Mouse (Mus musculus) hindbrain, postnatal 0 days (tissue): Measurements from ENCODE around the gene Alx3. TPM values are rescaled to one million over a fixed set of nuclear protein-coding genes. Genes with fewer than 3 reads are reported as not detected.
A peak's percentile ranks its signal among the peaks of the same experiment; 100 is the strongest.

Experiments
- ATAC-seq: fragments of 200-750 bp; cut with Nextera tagmentation; 2 replicates; pipeline ENCODE4 v1.8.0; 2017; ENCODE audit warnings: mild to moderate bottlenecking, moderate TSS enrichment, moderate library complexity
- DNase-seq: peaks from one replicate; pipeline ENCODE4 v3.0.0-alpha.2; 2015; ENCODE audit warnings: low spot score
- H3K27ac ChIP-seq: fragments of 300-500 bp; sonication (generic); 2 replicates; pipeline ENCODE4 v1.5.1; 2014; ENCODE audit warnings: mild to moderate bottlenecking
- H3K27me3 ChIP-seq: fragments of 300-500 bp; sonication (generic); 2 replicates; pipeline ENCODE4 v1.6.1; 2014; ENCODE audit warnings: low read length, mixed read lengths; ENCODE audit not compliant: insufficient read depth
- H3K36me3 ChIP-seq: fragments of 300-500 bp; sonication (generic); 2 replicates; pipeline ENCODE4 v1.6.1; 2014; ENCODE audit warnings: low read length, mixed read lengths; ENCODE audit not compliant: insufficient read depth
- H3K4me1 ChIP-seq: fragments of 300-500 bp; sonication (generic); 2 replicates; pipeline ENCODE4 v1.6.1; 2014; ENCODE audit warnings: antibody characterized with exemption, low read length, mixed read lengths; ENCODE audit not compliant: insufficient read depth
- H3K4me2 ChIP-seq: fragments of 300-500 bp; sonication (generic); 2 replicates; pipeline ENCODE4 v1.6.1; 2014; ENCODE audit warnings: low read depth, mild to moderate bottlenecking, low read length, moderate library complexity, mixed read lengths
- H3K4me3 ChIP-seq: fragments of 300-500 bp; sonication (generic); 2 replicates; pipeline ENCODE4 v1.5.1; 2014; ENCODE audit warnings: low read length
- H3K9ac ChIP-seq: fragments of 300-500 bp; sonication (generic); replicated peaks from 2 replicates; pipeline ENCODE4 v1.6.1; 2014; ENCODE audit warnings: mild to moderate bottlenecking, low read length, moderate library complexity, mixed read lengths
- H3K9me3 ChIP-seq: fragments of 300-500 bp; sonication (generic); 2 replicates; pipeline ENCODE4 v1.6.1; 2016; ENCODE audit warnings: low read length, mixed read lengths
- CTCF ChIP-seq: IDR thresholded peaks from 2 replicates; pipeline ENCODE4 v1.5.1; 2016; ENCODE audit warnings: antibody characterized with exemption, control low read depth, low read depth
- WGBS: fragments of 180-500 bp; shearing (Covaris S2); extraction: QIAGEN DNeasy Blood & Tissue Kit; methylation state at CpG from one replicate; pipeline ENCODE4 v1.1.7; 2014; 5-methylcytosine and 5-hydroxymethylcytosine counted together
- polyA plus RNA-seq: library from polyadenylated mRNA; unstranded; fragments of >200 nt; fragmentation: Nextera tagmentation; extraction: Ambion mirVana; gene quantifications from 2 replicates; pipeline ENCODE4 v1.2.1, GENCODE M21; 2015
- total RNA-seq: library from RNA; depleted of rRNA; stranded (reverse); fragments of >200 nt; gene quantifications from 2 replicates; pipeline ENCODE4 v1.2.3, GENCODE M21; 2014; rRNA removed

Gene Alx3
- 0.16 TPM in 1 of 2 replicates, not detected in the other for total RNA-seq
- polyA plus RNA-seq: 0.45 TPM in 2 replicates

- H3K27me3 ChIP-seq: peaks cover 62% of the 10 kb centered on the region
- TF ChIP-seq CTCF: no peak
- WGBS: 2% methylated on average over 35 of the region's 46 CpGs
- ATAC-seq: peak; percentile 46; the same call in 1 of the 2 replicates
- no peak for DNase-seq
- peak within 1 kb of the TSS; percentile 49 for H3K4me2 ChIP-seq
- H3K36me3 ChIP-seq: no peaks in the 10 kb centered on the region
- no peak within 1 kb of the TSS for H3K9ac ChIP-seq
- no peaks in the 10 kb centered on the region for H3K4me1 ChIP-seq
- H3K4me3 ChIP-seq: peak within 1 kb of the TSS; percentile 29
- no peak within 1 kb of the TSS for H3K27ac ChIP-seq
- no peaks in the 10 kb centered on the region for H3K9me3 ChIP-seq
Observed at GRCm38 (mm10) chr3:107594662-107595263, at the start of gene Alx3. Alx3 (plus strand) TSS chr3:107595031.

GRCm38 (mm10) chr3:107545278-107545677, 49.6 kb upstream of the Alx3 start:
- 0 out of 2 replicates have a peak, but pooled peaks cover 13% of the 10 kb centered on the region for H3K4me1 ChIP-seq
- WGBS: 48% methylated on average over 5 of the region's 5 CpGs
- no peaks in the 10 kb centered on the region for H3K9me3 ChIP-seq
- no peaks in the 10 kb centered on the region for H3K36me3 ChIP-seq
- ATAC-seq (no peak), DNase-seq (peak; percentile 39)
- no peaks in the 10 kb centered on the region for H3K27me3 ChIP-seq
- no peak overlapping the region for H3K4me2 ChIP-seq
- no peak overlapping the region for H3K9ac ChIP-seq
- H3K4me3 ChIP-seq: no peak overlapping the region
- H3K27ac ChIP-seq: 0 out of 2 replicates have a peak overlapping the region, but pooled peaks have one; percentile 36
- no peak for TF ChIP-seq CTCF

GRCm38 (mm10) chr3:107545716-107546412, 49.0 kb upstream of the Alx3 start:
- Histone ChIP-seq H3K9me3 (no peaks in the 10 kb centered on the region), H3K27me3 (no peaks in the 10 kb centered on the region), H3K9ac (no peak overlapping the region), H3K36me3 (no peaks in the 10 kb centered on the region), H3K4me3 (no peak overlapping the region), H3K27ac (peak overlapping the region; percentile 36), H3K4me2 (no peak overlapping the region), H3K4me1 (0 out of 2 replicates have a peak, but pooled peaks cover 13% of the 10 kb centered on the region)
- DNase-seq: no peak
- TF ChIP-seq CTCF: no peak
- WGBS: 64% methylated on average over 10 of the region's 10 CpGs
- ATAC-seq: no peak

GRCm38 (mm10) chr3:107546956-107547355, 47.9 kb upstream of the Alx3 start:
- DNase-seq: peak; percentile 78
- no peak overlapping the region for H3K9ac ChIP-seq
- peak; percentile 81 for ATAC-seq
- no peak overlapping the region for H3K4me2 ChIP-seq
- no peaks in the 10 kb centered on the region for H3K27me3 ChIP-seq
- no peaks in the 10 kb centered on the region for H3K36me3 ChIP-seq
- peak overlapping the region; percentile 56 for H3K27ac ChIP-seq
- TF ChIP-seq CTCF: no peak
- WGBS: 42% methylated on average over 2 of the region's 2 CpGs
- H3K9me3 ChIP-seq: no peaks in the 10 kb centered on the region
- 0 out of 2 replicates have a peak, but pooled peaks cover 13% of the 10 kb centered on the region for H3K4me1 ChIP-seq
- no peak overlapping the region for H3K4me3 ChIP-seq

- H3K4me1 ChIP-seq: 0 out of 2 replicates have a peak, but pooled peaks cover 13% of the 10 kb centered on the region
- ATAC-seq (0 out of 2 replicates have a peak, but pooled peaks have one; percentile 41), DNase-seq (peak; percentile 91)
- no peaks in the 10 kb centered on the region for H3K9me3 ChIP-seq
- TF ChIP-seq CTCF: peak; percentile 83
- H3K9ac ChIP-seq: no peak overlapping the region
- H3K4me3 ChIP-seq: no peak overlapping the region
- H3K36me3 ChIP-seq: no peaks in the 10 kb centered on the region
- H3K27me3 ChIP-seq: no peaks in the 10 kb centered on the region
- no peak overlapping the region for H3K27ac ChIP-seq
- 71% methylated on average over 17 of the region's 17 CpGs for WGBS
- no peak overlapping the region for H3K4me2 ChIP-seq
Observed at GRCm38 (mm10) chr3:107550409-107551049, 44.3 kb upstream of the Alx3 start.

GRCm38 (mm10) chr3:107554842-107555241, 40.0 kb upstream of the Alx3 start, which contains the start of gene Ubl4b:
Ubl4b (minus strand) TSS chr3:107555073.
- ATAC-seq: no peak
- no peak for TF ChIP-seq CTCF
- 89% methylated on average over 2 of the region's 2 CpGs for WGBS

More at GRCm38 (mm10) chr3:107554842-107555241, 40.0 kb upstream of the Alx3 start, which contains the start of gene Ubl4b:
- no peak within 1 kb of the TSS for H3K9ac ChIP-seq
- no peaks in the 10 kb centered on the region for H3K36me3 ChIP-seq
- no peak for DNase-seq
- 0 out of 2 replicates have a peak, but pooled peaks cover 6% of the 10 kb centered on the region for H3K27me3 ChIP-seq
- H3K27ac ChIP-seq: no peak within 1 kb of the TSS
- no peaks in the 10 kb centered on the region for H3K9me3 ChIP-seq
- no peak within 1 kb of the TSS for H3K4me3 ChIP-seq
- no peak within 1 kb of the TSS for H3K4me2 ChIP-seq
- H3K4me1 ChIP-seq: no peaks in the 10 kb centered on the region
